Mouse (Mus musculus) Muller cell, postnatal 12 days (primary cell): ENCODE measurements around the gene Cyp27b1.

Source experiments
- DNase-seq: peaks from one replicate; pipeline ENCODE4 v3.0.0-alpha.2; 2015; ENCODE audit errors: inconsistent ontology term

The Cyp27b1 gene

DNA sequence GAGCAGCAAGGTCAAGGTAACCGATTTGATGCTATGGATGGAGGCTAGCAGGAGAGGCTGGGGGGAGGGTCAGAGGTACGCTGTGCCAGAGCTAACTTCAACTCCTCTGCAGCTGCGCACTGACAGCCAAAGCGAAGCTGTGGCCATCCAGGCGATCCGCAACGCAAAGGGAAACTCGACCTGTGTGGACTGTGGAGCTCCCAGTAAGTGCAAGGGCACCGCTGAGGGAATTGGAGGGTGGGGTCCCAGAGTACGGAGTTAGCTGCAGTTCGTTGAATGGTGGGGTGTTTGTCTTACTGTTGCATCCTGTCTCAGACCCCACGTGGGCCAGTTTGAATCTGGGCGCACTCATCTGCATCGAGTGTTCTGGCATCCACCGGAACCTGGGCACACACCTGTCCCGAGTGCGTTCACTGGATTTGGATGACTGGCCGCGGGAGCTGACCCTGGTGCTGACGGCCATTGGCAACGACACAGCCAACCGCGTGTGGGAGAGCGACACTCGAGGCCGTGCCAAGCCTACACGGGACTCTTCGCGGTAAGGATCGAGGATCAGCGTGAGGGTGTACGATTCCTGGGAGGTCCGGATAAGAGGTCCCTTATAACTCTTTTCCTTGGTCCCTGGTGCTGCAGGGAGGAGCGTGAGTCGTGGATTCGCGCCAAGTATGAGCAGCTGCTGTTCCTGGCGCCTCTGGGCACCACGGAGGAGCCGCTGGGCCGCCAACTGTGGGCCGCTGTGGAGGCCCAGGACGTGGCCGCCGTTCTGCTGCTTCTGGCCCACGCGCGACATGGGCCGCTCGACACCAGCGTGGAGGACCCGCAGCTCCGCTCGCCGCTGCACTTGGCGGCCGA is 42.7 kb downstream of the Cyp27b1 start:
- peak; percentile 70 for DNase-seq

- DNase-seq = no peak
Measured at GRCm38 (mm10) chr10:127091507-127092396, 43.7 kb downstream of the Cyp27b1 start.

DNA sequence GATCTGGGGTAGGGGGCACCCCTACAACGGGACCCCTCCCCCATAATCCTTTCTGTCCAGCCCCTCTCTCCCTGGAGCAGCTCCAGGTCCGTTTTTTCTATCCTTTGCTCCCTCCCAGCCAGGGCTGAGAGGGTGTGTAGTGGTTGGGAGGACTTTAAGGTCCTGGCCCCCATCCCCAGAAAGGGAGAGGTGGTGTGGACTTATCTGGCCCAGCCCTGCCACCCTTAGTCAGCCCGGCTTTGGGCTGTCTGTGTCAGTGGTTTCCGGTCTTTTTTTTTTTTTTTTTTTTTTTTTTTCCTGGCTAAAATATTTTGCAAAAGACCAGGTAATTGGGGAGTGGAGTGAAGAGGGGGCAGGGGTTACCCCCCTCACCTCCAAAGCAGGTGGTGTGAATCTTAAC is 44.7 kb downstream of the Cyp27b1 start:
- DNase-seq = no peak

- DNase-seq = peak; percentile 62
Measured at GRCm38 (mm10) chr10:127094382-127094802, 46.3 kb downstream of the Cyp27b1 start.

GRCm38 (mm10) chr10:127098514-127098913 is 50.5 kb downstream of the Cyp27b1 start:
- DNase-seq = no peak

DNA sequence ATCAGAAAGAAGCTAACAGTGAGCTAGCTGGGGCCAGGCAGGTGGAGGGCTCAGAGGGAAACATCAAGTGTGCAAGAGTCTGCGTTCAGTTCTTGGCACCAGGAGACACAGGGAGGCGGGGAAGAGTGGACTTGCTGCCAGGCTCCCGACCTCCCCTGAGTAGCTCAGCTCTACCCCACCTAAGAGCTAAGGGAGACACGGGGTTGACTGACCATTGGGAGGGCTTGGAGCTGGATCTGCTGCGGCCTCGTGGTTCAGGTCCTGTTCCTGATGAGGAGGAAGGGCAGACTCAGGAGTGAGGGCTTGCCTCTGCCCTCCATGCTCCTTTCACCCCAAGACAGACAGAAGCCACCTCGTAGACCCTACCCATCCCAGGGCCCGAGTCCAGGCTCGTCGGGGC is 51.1 kb downstream of the Cyp27b1 start:
- DNase-seq = no peak

GRCm38 (mm10) chr10:127099868-127100267 is 51.8 kb downstream of the Cyp27b1 start:
- DNase-seq = no peak

- DNase-seq = no peak
Measured at GRCm38 (mm10) chr10:127100414-127100813, 52.4 kb downstream of the Cyp27b1 start.

- no peak for DNase-seq
Measured at GRCm38 (mm10) chr10:127101151-127101550, 53.1 kb downstream of the Cyp27b1 start.
